In genomic region chr9:21010939-21011541, GRCm38 (mm10) we compare ENCODE assay signal across 1 mouse cellular context.
A peak's percentile ranks its signal among the peaks of the same experiment; 100 is the strongest.
TF ChIP-seq lines count a peak whose summit lies in the region.

No protein-coding gene starts in this region.

TF ChIP-seq in CH12.LX, 34 proteins besides CTCF, POLR2A, EP300 and RAD21:
- peak; percentile 62 for TF ChIP-seq ZNF384 (IDR thresholded peaks at IDR 0.05; ENCODE audit: low read depth, low read length)
